Mouse (Mus musculus): ENCODE measurements around the gene Mrpl30. TPM values are rescaled to one million over a fixed set of nuclear protein-coding genes. Genes with fewer than 3 reads are reported as not detected.

Mrpl30 gene
- total RNA-seq (2023), result 100 to 1,000 TPM; 111 to 113 TPM

GRCm38 (mm10) chr1:37890025-37890652 lies at the start of gene Mrpl30, which contains the start of gene Mitd1:
TSS of gene Mrpl30 (plus strand) at chr1:37890477.
TSS of gene Mitd1 (minus strand) at chr1:37890411.

GRCm38 (mm10) chr1:37866286-37866685 lies 24.0 kb upstream of the Mrpl30 start, which contains the start of gene Tsga10:
TSS of gene Tsga10 (minus strand) at chr1:37866429.

GRCm38 (mm10) chr1:37871704-37872103 lies 18.6 kb upstream of the Mrpl30 start, which contains the start of gene Lipt1:
TSS of gene Lipt1 (plus strand) at chr1:37871738.

GRCm38 (mm10) chr1:37916393-37916792 lies 26.1 kb downstream of the Mrpl30 start, which contains the start of gene Lyg2:
TSS of gene Lyg2 (minus strand) at chr1:37916493.

Other genes starting within 250 kb of the Mrpl30 start
- gene 2010300C02Rik, start 170.4 kb upstream of the Mrpl30 start, total RNA-seq (2023), result under 1 TPM; 0.13 to 0.15 TPM
- gene Tsga10, start 24.0 kb upstream of the Mrpl30 start, total RNA-seq (2023), result 10 to 100 TPM; 15.0 to 15.5 TPM
- 1 to 10 TPM in 1 of 2 experiments, under 1 TPM in 1; 0.49 to 1.2 TPM for gene Lipt1, start 18.7 kb upstream of the Mrpl30 start, total RNA-seq (2023)
- gene Mitd1, start 66 bp upstream of the Mrpl30 start, total RNA-seq (2023), result 10 to 100 TPM; 13.0 to 15.0 TPM
- gene Lyg2, start 26.0 kb downstream of the Mrpl30 start, total RNA-seq (2023), result not detected
- not detected for gene Lyg1, start 67.3 kb downstream of the Mrpl30 start, total RNA-seq (2023)
- 10 to 100 TPM; 47.3 to 49.4 TPM for gene Txndc9, start 107.4 kb downstream of the Mrpl30 start, total RNA-seq (2023)
- gene Eif5b, start 107.5 kb downstream of the Mrpl30 start, total RNA-seq (2023), result 10 to 100 TPM; 37.7 to 45.7 TPM
- gene Rev1, start 239.3 kb downstream of the Mrpl30 start, total RNA-seq (2023), result 10 to 100 TPM; 14.3 to 16.1 TPM

Data from monocyte, adult 59 days (primary cell).